Mouse (Mus musculus) gastrocnemius, postnatal 36 days (tissue): ENCODE measurements around the gene Gm45021. TPM values are rescaled to one million over a fixed set of nuclear protein-coding genes. Genes with fewer than 3 reads are reported as not detected.

Experiments used
- DNase-seq, 2 experiments: peaks; one replicate each; pipeline ENCODE4 v3.0.0; 2022
- intact Hi-C: fragments of 180-260 bp; cut with DNase I; formaldehyde crosslinking; loops from one replicate; pipeline ENCODE4 v1.15.1; 2025
- total RNA-seq, 2 experiments: library from RNA; stranded (reverse); gene quantifications; 2 replicates each; pipeline ENCODE4 v1.2.3; 2021

Gene Gm45021
- total RNA-seq, 2 experiments from 2014 or later, result not detected

DNA sequence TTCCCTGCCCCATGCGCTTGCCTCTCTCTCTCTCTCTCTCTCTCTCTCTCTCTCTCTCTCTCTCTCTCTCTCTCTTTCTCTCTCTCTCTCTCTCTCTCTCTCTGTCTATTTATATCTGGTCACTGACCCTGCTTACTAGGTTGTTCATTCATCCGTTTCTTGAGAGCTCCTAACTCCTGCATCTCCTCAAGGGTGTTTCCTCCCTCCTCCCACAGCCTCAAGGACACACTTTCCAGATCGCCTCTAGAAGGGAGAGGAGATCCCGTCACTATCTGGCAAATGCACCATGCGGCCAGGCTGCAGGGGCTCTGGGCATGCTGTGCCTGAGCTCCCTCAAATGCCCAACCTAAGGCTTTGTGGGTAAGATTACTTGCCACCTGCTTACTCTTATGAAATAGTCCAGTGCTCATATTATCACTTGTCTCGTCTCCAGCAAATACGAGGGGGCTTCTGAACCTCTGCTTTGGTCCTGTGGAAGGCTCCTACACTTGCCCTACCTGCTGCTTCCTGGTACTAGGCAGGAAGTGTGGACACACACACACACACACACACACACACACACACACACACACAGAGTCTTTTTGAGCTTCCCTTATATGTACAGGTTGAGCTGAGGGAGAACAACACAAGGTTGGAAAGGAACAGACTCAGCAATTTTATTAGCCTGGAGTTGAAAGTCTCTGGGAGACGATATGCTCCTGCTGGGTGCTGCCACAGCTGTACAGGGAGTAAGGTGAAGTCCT is 20.2 kb upstream of the Gm45021 start:
- intact Hi-C loops, result no loop called here
- DNase-seq, result no peak

DNA sequence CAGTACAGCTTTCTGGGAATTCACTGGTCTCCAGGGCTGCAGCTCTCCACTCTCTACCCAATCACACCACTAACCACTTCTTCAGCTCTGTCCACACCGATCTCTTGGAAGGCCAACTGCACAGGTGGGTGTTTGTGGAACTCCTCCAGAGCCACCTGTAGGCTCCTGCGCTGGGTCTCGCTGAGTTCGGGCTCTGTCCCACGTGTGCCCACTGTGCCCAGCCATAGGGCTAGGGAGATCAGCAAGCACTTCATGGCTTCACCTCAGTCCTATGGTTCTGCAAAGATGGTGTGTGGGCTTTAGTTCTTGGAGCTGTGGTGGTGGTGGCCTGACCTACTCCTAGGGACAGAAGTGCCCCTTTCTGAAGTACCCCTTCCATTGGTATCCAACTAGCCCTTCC is 17.4 kb upstream of the Gm45021 start:
- DNase-seq, result no peak
- intact Hi-C loops, result no loop called here

DNA sequence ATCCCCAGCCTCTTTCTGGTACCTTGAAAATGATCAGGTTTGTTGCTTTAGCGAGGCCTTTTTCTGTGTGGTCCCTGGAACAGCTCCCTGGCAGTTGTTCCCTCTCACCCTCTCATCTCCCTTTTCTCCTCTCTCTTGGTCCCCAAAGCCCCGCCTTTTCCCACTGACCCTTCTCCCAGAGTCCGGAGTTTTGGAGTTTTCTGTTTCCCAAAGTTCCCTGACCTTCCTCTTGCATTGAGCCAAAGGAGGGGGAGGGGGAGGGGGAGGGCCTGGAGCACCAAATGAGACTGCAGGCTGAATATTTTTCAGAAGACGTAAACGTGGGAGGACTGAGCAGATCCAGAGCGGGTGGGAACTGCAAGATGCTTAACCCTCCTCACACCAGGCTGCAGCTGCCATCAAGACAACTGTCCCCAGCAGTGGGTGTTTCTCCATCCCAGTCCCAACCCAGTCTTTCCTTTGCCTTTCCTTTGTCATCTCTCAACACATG is 16.8 kb upstream of the Gm45021 start, which contains the start of gene Rarres2:
Gene Rarres2, minus strand, starts transcription at position 218 of the 490 bp plus-strand sequence.
- peak in 1 of 2 experiments; percentile 52 for DNase-seq
- intact Hi-C loops, result no loop called here

DNA sequence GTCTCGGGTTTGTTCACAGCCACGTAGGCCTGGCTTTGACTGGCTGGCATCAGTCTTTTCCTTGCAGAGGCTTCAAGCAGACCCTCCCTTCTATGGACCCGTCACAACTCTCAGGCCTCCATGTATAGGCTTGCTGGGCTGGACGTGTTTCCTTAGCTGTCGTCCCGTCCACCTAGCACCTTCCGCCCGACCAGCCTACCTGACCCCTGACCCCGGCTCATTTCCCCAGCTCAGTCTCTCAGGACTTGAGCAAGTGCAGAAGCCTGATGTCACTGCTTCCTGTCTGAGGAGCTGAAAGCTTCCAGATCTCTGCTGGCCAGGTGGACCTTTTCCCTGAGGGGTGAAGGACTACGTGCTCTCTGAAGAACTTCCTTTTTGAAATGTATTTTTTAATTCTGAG is 16.1 kb upstream of the Gm45021 start:
- intact Hi-C loops, result no loop called here
- DNase-seq, result no peak

DNA sequence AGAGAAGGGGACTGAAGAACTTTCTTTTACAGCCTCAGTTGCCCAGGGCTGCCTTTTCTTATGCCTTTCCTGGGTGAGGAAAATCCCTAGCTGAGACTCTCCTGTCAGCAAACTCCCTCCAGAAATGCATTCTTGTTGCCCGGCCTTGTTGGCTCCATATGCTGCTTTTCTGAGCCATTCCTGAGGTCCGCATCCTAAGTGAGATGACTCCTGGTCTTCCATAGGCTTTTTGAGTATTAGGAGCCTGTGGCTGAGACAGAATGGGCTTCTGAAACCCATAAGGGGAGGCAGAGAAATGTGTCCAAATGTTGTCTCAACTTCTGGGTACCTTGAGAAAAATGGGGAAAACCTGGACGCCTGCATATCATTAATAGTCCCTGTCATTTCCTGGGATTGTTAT is 15.4 kb upstream of the Gm45021 start:
- DNase-seq, result no peak
- intact Hi-C loops, result no loop called here

DNA sequence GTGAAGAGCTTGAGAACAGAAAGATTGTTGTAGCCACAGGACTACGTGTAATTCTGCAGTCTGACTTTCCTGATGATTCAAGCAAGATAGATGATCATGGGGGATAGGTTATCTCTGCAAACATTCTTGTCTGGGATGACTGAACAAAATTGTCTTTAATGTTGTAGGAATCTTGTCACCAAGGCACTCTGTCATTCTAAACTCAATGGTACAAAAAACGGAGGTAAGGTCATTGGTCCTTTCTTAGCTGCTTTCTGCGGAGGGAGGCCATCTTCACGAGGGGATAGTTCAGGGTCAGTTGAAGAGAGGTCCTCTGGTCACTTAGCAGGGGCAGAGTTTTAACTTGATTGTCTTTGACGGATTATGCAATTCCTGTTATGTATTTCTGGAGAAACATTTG is 10.7 kb upstream of the Gm45021 start:
- intact Hi-C loops, result no loop called here
- DNase-seq, result no peak

DNA sequence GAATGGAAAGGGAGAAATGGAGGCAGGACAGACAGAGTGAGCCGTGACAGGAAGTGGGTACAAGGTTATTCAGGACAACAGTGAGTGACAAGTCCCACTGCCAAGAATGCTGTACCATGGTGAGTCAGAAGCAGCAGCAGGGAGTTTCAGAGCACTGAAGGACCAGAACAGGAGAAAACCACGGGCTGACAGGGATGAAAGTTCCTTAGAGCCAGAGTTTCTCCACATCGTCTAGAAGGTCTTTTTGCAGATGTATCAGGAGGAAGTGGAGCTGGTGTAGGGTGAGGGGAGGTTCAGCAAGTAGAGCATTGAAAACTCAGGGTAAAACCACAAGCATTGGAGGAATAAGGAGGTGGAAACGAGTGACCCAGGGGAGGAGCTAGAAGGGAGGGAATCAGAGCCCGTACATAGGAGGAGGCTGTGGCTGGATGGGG is 10.2 kb upstream of the Gm45021 start:
- intact Hi-C loops, result no loop called here
- no peak for DNase-seq

DNA sequence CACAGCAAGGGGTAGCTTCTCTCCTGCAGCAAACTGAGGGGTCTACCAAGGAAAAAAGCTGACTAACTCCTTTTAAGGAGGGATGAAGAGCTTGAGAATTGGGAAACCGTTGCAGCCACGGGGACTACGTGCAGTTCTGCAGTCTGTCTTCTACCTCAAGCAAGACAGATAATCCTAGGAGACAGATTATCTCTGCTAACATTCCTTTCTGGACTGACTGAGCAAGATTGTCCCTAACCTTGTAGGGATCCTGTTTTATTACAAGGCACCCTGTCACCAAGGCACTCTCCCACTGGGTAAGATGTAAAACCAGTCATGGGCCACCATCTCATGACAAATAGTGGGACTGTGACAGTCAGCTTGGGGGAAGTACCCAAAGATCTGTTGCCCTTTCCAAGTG is 8.2 kb upstream of the Gm45021 start:
- intact Hi-C loops, result no loop called here
- no peak for DNase-seq

DNA sequence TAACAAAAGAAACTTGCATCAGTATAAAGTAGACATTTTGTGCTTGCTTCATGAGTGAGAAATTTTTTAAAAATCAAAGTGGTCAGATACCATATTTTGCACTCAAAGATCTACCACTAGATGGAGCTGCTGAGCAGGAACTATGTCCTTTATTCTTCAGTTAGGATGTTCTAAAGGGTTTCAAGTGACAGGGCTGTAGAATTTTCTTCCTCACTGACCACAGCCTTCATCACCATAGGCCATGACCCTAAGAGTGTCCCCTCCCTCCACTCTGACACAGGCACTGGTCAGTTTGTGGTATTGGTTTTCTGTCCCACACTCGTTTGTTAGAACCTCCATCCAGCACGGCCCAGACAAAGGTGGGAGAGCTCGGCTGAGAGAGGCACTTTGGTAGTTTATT is 7.4 kb upstream of the Gm45021 start:
- intact Hi-C loops, result loop anchor here (2.0 kb wide), 1 partner anchor 61 kb away; no protein-coding TSS in a partner anchor
- DNase-seq, result no peak

DNA sequence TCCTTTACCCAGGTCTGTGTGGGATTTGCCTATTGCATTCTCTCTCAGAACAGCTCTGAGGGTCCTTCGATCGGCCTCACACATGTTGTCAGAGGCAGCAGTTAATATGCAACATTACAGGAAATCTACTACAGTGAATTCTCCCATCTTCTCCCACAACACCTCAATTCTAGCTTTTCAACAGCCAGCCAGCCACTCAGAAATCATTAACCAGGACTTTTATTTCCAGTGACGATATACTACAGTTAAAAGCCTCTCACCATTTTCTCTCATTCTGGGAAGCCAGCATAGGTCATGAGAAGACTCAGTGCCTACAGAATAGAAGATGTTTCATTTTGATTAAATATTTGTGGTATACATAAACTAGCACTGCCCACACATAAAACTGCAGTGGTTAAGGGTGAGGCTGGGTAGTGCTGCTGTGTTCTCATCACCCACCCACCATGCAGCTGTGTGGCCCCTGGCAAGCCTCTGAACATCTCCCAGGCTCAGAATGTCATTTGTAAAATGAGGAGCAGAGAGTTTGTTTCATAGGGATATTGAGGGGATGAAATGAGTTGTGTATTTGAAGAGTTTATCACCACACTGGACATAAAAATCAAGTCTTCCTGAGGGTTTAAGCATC is 1.9 kb downstream of the Gm45021 start:
- intact Hi-C loops, result loop anchor here (5.0 kb wide), 1 partner anchor 39 kb away; the partner anchor contains the start of gene Lrrc61
- DNase-seq, result no peak

DNA sequence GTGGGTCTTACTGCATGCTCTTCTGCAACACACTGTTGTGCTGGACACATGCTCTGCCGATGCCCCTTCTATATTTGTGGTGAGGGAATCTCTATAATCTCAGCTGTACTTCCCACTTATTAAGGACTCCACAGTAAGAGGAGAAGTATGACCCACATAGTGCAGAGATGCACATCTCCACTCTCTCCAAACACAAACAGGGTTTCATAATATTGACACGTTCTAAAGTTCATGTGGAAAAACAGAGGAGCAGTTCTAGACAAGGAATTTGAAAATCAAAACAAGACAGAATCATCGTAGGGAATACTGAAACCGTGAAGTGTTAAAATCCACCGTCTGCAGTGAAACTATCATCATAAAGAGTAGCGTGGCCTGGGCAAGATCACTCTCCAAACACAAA is 2.5 kb downstream of the Gm45021 start:
- intact Hi-C loops, result loop anchor here (5.0 kb wide), 1 partner anchor 40 kb away; the partner anchor contains the start of gene Lrrc61

DNA sequence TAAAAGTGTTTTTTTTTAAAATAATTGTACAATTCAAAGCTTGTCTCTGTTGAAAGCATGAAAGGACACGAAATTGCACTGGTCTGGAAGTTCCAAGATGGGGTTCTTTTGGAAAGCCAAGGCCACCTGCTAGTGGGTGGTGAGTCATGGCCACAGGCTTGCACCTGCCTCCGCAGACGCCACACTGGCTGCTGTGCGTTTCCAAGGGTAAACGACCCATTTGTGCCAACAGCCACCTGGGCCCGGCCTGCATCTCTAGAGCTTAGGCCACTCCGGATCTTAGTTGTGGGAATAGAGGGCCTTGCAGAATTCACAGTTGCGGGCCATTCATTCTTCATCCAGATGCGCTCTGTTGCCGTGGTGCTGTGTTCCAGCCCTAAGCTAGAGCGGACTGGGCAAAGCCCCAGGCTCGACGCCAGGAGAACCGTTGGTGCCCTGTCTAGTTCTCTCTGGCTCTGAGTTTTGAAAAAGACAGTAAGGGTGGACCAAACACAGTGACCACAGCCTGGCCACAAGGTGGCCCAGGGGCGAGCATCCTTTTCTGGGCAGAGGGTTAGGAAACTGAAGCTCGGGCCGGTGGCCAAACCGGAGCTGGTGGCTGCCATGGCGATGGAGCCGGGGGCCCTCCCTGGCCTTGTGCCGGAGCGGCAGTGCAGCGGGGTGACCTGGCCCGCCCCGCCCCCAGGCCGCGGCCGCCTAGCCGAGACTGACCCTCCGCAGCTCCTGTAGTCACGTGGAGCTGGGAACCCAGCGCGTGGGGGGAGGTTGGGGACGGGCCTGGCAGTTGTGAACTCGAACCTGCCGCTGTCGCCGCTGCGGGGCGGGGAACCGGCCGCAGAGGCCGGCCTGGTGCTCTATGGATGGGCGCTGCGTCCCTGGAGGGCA is 4.0 kb downstream of the Gm45021 start, which contains the start of the genes Repin1 and Gm44965:
Gene Repin1, plus strand, starts transcription at position 726 of the 885 bp plus-strand sequence.
Gene Gm44965, plus strand, starts transcription at position 784 of the 885 bp plus-strand sequence.
- intact Hi-C loops, result loop anchor here (5.0 kb wide), 1 partner anchor 41 kb away; the partner anchor contains the start of gene Lrrc61
- DNase-seq, result peak; percentile 88 to 91

More for the DNA sequence above, 2.5 kb downstream of the Gm45021 start:
- DNase-seq, result no peak

DNA sequence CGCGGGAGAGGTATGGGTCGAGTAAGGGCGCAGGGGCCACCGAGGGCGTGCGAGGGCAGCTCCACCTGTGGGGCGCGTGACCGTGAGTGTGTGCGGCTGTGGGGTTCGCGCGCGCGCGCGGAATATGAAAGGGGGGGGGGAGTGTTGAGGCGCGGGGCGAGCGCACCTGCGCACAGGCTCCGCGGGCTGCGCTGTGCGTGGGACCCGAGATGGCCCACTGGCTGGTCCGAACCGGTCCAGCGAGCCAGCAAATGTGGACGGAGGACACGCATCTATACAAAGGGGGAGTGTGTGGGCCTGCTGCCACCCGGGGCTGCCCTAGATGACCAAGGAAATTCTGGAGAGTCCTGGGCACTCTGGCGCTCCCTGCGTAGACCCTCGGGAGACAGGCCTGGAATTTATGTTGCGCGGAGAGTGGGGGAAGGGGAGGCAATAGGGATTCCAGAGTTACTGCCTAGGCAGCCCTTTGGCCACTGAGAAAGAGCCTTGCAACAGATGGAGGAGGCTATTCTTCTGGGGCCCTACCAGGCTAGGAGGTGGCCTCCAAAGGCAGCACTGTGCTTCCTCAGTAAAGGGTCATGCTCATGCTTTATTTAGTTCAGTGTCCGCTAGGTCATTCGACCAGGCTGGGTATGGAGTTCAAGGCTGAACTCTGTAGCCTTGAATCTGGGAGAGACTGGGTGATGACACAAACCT is 4.8 kb downstream of the Gm45021 start:
- peak in 1 of 2 experiments; percentile 26 for DNase-seq
- intact Hi-C loops, result loop anchor here (5.0 kb wide), 1 partner anchor 42 kb away; the partner anchor contains the start of gene Lrrc61

DNA sequence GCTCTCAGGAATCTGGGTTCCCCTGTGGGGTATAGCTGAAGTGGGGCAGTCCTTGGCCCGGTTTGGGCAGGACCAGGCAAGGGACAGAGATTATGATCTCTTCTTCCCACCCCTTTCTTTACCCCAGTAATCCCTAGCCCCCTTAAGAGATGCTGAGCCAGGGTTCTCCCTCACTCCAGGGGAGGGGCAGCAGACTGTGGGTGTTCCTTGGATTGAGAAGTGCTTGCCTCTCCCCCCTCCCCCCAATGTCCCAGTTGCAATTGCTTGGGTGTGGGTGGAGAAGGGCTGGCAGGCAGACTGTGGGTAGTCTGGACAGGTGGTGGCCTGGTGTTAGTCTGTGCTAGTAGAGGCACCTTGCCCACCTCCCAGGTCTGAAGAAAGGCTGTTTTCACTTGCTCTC is 5.9 kb downstream of the Gm45021 start:
- intact Hi-C loops, result no loop called here
- DNase-seq, result no peak

DNA sequence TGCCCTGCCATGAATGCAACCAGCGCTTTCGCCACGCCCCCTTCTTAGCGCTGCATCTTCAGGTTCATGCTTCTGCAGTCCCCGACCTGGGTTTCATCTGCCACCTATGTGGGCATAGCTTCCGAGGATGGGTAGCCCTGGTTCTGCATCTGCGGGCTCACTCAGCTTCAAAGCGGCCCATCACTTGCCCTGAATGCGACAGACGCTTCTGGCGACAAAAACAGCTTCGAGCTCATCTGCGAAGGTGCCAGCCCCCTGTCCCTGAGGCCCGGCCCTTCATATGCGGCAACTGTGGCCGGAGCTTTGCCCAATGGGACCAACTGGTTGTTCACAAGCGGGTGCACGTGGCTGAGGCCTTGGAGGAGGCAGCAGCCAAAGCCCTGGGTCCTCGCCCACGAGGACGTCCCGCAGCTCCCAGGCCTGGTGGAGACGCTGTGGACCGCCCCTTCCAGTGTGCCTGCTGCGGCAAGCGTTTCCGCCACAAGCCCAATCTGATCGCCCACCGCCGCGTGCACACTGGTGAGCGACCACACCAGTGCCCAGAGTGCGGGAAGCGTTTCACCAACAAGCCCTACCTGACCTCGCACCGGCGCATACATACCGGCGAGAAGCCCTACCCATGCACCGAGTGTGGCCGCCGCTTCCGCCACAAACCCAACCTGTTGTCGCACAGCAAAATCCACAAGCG is 7.3 kb downstream of the Gm45021 start:
- intact Hi-C loops, result no loop called here
- no peak for DNase-seq

DNA sequence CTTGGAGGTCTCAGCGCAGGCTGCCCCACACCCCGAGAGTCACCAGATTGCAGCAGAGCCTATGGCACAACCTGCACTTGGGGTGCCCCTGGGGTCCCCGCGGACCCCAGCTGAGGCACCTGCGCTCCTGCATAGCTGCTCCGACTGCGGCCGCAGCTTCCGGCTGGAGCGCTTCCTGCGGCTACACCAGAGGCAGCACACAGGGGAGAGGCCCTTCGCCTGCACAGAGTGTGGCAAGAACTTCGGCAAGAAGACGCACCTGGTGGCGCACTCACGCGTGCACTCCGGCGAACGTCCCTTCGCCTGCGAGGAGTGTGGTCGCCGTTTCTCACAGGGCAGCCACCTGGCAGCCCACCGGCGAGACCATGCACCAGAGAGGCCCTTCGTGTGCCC is 7.8 kb downstream of the Gm45021 start:
- no peak for DNase-seq
- intact Hi-C loops, result no loop called here

DNA sequence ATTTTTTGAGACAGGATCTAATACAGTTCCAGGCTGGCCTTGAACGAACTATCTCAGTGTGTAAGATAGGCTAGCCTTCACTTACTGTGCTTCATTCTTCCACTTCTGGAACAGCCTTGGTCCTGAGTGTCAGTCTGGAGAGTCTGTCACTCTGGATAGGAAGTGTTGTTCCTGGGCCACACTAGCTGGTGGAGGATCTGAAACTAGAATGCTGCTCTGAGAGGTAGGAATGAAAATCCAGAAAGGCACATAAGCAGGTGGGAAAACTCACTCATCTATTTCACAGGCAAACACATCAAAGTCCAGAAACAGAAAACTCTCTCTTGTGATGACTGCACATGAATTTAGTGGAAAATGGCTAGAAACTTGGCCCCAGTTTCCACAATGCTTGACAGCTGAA is 11.2 kb downstream of the Gm45021 start:
- intact Hi-C loops, result no loop called here
- no peak for DNase-seq

DNA sequence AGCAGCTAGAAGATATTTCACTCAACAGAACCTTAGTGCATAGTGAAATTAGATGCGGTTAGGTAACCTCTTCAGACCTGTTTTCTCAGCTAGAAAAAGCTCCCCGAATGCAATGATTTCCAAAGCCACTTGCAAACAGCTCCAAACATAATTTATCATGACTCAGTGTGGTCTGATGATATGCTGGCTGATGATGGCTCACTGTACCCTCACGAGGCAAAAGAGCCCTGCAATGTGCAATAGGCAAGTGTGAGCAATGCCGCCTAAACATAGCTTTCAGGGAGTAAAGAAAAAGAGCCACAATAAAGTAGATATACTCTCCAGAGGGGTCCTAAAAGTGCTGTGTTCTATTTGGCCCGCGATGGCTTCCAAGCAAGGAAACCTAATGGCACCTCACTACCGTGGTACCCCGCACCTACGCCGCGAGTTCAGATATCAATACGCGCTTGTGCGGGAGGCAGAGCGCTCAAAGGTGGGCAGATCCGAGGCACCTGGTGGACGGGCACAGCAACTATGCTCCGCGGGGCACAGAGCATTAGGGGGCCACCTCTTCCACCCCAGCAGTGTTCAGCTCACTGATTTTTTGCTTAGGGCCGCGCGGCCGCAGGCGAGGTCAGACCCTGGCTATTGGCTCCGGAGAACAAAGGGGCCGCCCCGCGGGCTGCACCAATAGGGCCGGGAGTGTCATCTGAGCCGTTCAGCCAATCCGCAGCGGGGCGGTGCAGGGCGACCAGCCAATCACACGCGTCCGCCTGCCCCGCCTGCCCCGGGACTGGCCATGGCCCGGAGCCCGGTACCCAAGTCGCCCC is 12.1 kb downstream of the Gm45021 start, which contains the start of gene Zfp775:
Gene Zfp775, plus strand, starts transcription at position 793 of the 809 bp plus-strand sequence.
- peak; percentile 95 to 98 for DNase-seq
- intact Hi-C loops, result no loop called here
